Mouse (Mus musculus) cerebellum, postnatal 4 days (tissue): ENCODE data around the gene Cpne5.

ENCODE experiments used
- DNase-seq, 2 experiments: peaks; one replicate each; pipeline ENCODE4 v3.0.0; 2022; ENCODE audit warnings: low spot score in 2 of 2, mixed read lengths in 1 of 2

Gene Cpne5

DNA sequence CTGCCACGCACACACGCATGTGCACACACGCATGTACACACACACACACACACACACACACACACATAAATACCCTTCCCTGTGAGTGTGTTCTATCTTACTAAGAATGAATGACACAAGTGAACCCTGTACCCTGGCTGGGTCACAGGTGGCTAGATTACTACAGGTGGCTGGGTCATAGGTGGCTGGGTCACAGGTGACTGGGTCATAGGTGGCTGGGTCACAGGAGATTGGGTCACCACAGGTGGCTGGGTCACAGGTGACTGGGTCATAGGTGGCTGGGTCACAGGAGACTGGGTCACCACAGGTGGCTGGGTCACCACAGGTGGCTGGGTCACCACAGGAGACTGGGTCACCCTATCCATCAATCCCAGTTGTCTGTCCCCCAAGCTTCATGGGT is 27.9 kb downstream of the Cpne5 start:
- DNase-seq = no peak

DNA sequence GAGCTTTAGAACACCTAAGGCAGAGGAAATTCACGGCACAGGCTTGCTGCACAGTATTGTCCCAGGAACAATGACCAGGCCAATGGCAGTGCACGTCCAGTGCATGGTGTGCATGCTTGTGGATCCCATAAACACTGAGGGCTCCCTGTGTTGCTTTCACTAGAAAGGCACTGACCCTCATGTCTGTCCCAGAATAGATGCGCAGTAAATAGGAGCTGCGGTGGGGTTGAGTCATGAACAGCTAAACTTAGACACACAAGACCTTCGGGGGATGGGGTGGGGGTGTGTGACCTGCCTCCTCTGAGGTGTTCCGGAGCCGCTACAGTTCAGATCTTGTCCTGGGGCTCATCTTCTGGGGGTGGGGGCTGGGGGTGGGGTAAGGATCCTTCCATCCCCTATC is 31.9 kb downstream of the Cpne5 start:
- no peak for DNase-seq

DNA sequence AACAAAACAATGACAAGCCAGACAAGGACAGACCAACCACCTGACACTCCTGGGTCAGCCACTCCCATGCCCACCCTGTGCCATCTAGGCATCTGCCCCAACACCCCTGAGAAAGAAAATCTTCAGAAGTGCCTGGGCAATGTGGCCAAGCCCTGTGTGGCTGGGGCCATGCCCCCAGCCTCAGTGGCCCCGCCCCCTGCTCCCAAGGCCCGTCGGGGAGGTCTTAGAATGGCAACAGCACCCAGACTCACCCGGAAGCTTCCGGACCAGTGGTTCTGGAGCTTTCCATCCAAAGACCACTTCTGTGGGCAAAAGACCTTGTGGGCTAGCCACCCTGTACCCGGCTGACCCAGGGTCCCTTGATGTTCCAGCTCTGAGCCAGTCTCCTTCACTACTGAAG is 35.4 kb downstream of the Cpne5 start:
- no peak for DNase-seq

DNA sequence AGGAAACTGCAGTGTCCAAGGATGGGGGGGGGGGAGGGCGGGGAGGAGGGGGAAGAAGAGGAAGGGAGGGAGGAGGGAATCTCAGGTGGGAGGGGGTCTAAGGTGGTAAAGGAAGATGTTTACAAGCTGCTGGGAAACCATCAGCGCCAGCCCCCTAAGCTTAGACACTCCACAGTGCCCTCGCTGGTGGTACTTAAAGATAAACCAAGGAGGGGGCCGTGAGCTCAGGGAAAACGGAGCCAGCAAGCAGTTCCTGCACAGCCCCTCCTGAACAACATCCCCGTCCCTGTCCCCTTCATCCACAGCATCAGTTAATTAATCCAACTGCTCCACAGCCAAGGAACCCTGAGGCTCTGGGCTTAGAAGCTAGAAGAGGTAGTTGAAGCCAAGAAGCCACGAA is 38.1 kb downstream of the Cpne5 start:
- no peak for DNase-seq

DNA sequence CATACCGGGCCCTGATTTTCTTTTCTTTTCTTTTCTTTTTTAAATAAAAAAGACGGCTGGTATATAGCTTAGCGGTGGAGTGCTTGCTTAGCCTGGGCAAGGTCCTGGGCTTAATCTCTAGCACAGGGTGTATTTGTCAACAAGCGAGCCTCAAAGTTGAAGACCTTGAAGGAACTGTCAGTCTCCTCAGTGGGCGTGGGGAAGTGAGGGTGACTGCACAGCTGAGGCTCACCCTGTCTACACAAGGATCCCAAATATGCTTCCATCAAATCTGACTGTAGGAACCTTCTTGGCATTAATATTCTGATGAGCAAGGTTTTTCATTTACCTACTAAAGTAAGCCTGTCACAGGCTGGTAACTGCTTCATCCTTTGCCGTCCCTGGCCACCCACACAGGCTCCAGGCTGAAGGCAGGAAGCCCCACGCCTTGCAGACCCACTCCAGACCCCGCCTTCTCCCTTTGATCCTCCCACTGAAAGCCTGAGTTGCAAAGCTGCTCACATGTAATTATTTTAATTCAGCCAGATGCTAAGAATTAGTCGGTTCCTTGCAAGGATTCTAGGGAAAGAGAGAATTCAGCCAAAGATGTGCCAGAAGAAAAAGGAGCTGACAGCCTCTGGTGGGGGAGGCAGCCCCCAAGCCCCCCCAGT is 38.7 kb downstream of the Cpne5 start:
- no peak for DNase-seq

DNA sequence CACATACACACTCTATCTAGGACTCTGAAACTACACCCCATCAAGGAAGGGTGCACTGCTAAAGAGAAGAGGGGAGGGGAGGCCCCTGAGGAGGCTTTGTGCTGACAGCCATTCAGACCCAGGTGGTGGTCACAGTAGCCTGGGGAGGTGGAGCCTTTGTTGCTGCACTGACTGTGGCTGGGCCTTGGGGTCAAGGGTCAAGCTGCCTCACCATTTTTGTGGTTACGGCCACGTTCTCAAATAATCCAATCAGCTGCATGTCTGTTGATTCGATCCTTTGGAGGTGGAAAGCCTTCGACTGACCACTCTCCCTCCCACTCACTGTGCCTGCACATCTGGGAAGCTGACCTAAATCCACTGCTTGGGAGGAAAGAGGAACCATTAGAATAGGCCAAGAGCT is 42.4 kb downstream of the Cpne5 start:
- no peak for DNase-seq

DNA sequence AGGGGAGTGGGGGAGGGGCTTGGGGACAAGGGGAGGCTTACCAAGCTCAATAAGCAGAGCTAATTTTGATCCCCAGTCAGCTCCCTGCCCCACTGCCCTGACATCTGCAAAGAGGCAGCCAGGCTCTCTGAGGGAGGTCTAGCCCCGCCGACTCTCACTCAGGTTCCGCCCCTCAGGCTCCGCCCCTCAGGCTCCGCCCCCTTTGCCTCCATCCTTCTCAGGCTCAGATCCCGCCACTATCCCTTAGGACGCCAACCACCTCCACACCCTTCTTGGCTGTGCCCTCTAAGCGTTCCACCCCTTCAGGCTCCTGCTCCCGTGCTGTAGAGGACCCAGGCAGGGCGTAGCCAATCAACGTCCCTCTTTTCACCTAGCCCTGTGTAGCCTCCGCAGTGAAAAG is 49.0 kb downstream of the Cpne5 start:
- no peak for DNase-seq

DNA sequence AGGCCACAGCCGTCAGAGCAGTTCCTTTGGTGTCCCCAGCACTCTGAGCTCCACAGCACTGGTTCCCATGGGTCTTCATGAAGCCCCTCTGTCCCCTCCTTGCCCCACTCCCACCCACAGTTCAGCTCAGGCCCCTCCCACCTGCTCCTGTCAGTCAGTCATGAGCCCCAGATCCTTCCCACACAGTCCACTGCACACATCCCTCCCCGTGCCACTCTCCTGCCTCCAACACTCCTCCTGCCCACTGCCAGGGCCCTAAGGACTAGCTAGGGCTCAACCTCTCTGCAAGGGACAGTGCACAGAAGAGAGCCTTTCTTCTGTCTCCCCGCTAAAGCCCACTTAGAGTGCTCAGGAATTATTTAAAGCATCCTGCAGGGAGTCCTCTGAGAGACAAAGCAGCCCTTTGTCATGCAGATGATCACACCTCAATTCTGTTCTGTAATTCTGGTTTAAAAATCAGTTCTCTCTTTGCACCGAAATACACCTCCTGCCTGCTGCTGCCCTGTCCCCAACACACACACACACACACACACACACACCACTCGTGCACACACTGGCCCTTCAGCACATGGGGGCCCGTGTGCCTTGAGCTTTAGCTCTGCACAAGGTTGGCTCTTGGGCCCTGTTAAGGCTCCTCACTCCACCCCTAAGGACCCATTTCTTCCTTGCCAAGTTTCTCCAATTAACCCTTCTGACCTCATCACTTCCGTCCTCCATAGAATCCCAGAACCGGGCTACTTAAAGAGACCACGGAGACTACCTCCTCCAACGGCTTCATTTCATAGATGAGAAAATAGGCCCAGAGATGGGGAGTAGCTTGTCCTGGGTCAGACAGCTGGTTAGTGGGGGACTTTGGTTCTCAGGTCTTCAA is 50.7 kb downstream of the Cpne5 start:
- no peak for DNase-seq

DNA sequence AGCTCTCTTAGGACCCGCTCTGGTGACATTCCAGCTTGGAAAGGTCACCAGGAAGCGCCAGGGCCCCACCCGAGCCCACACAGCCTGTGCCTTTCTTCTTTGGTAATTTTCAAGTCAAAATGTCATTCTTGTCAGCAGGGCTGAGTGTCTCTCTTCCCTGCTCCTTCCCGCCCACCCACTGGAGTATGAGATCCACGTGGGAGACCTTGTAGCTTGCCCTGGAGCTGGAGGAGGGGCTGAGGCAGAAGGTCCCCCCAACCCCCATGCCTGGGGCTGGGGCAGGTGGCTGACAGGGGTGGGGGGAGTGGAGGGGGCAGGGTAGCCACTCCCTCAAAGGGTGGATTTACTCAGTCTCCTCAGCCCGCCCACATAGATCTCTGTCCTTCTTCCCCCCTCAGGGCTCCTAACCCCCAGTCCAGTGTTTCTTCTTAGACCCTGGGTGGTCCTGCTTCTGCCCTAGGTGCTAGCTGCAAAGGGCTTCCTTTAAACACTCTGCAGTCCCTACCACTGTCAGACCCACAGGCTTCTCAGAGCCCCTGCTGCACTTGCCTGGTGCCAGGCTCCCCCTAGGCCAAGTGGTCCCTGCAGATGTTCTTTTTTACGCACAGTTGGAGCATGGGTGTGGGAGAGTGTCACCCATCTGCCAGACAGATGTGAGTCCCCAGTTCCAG is 52.5 kb downstream of the Cpne5 start:
- no peak for DNase-seq

DNA sequence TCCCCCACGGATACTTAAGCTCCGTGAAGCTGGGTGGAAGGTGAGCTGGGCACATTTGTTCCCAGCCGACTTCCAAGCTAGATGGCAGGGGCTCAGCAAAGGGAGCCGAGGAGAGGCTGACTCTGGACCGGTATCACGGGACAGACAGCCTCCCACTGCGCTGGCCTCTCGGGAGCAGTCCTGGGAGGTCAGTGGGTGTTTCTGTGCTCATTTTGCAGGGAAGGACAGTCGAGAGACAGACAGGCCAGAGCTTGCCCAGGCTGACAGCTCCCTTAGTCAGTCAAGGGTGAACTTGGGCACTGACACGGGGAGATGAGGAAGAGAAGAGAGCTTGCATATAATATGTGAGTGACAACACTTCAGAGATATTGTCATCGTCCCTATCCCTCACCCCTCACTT is 54.8 kb downstream of the Cpne5 start:
- no peak for DNase-seq

DNA sequence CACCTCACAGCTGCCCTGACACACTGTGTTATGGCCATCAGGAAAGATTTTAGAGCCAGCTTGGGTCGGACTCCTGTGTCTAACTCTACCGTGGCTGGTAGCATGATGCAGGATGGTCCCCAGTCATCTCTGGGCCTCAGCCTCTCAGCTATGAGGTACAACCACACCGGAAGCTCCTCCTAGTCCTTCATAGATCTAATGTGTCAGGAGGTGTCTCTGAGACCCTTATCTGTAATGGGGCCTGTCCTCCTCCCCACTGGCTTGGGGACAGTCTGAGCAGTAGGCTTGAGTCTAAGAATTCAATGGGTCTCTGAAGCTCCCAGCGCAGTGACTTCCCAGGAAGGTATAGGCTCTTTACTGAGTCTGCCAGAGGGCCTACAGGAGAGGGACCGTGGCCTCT is 56.2 kb downstream of the Cpne5 start:
- DNase-seq = no peak

DNA sequence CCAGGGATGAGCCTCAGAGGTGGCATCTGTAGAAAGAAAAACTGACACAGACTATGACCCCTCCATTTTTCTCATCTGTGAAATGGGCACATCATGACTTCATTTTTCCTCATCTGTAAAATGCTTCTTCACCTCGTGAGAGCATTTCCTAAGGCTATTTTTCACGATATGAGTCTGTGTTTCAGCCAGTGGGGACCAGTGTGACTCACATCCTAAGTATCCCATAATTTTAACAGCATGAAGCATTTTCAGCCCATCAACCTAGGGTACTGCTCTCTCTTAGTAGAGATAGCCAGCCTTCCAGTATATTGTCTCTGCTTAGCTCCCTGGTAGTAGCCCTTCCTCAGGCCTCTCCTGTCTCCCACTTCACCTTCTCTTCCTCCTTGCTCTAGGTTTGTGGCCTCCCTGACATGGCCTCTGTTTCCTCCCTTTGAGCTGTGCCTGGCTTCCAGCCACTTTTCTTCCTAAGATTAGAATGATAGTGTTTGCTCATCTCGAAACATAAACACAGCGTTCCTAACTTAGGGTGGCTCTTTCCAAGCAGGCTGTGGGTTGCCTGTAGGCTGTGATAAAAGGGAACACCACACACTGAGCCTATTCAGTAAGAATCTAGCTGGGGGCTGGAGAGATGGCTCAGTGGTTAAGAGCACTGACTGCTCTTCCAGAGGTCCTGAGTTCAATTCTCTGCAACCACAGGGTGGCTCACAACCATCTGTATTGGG is 57.4 kb downstream of the Cpne5 start:
- DNase-seq = no peak

DNA sequence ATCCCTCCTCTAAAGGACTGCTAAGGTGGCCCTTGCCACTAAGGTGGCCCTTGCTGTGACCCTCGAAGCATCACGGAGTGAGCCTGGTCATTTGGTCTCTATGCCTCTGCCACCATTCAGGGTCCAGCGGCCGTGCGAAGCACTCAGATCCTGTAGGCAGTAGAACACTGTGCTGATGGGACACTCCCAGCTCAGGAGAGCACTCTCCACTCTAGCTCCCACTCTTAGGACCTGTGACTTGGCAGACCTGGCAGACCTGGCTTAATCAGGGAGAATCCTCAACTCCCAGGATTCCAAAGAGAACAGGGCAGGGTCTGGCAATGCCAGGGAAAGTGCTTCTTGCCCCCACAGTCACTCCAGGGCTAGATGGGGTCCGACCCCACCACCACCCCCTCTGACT is 58.0 kb downstream of the Cpne5 start:
- no peak for DNase-seq

DNA sequence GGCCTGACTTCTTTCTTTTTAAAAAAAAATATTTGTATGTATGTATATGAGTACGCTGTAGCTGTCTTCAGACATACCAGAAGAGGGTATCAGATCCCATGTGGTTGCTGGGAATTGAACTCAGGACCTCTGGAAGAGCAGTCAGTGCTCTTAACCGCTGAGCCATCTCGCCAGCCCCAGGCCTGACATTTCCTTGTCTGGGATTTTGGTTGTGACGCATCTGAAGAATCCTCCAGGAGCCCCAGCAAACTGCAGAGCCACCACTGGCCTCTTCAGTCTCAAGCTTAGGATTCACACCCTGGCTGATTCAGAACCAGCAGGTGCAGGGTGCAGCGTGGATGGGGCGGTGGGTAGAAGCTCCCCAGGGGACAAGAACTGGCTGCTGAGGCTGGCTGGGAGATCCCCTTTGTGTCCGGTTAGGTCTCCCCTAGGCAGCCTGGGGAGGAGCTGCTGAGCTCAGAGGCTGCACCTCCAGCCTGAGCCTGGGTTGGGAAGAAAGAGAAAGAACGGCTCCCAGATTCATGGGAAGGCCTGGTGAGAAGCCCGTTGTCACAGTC is 59.4 kb downstream of the Cpne5 start:
- DNase-seq = no peak

DNA sequence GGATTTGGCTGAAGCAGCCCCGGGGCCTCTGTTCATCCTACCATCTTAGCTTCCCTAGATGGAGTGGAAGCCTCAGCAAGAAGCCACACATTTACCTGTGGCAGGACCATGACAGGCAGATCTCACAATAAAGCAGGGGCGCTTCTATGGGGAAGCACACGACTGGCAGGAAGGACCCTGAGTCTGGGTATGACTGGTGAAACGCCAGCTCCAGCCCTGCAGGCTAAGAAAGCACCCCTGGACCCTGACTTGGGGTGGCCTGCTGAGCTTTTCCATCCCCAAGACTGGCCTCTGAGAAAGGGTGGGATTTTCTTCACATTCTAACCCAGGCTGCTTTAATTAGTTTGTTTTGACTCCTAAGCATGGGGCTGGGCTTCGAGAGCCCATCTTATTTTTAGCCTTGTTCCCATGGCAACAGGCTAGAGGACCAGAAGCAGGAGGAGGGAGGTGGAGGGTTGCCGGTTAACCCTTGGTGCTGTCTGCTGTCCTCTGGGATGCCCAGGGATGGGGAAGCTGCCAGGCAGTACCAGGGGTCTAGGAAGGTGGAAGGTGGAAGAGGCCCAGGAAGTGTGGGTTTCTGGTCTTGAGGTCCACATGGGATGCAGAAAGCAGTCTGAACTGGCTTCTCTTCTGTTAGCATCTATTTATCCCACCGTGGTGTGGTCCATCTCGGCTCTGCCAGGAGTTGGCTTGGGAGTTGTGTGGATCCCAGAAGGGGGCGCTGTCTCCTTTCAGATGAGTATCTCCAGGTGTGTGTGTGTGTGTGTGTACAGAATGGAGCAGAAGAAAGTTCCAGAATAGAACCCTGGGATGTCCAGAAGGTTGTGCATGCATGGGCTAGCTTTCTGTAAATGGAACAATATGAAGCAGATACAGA is 61.3 kb downstream of the Cpne5 start:
- DNase-seq = peak; percentile 63 to 82

DNA sequence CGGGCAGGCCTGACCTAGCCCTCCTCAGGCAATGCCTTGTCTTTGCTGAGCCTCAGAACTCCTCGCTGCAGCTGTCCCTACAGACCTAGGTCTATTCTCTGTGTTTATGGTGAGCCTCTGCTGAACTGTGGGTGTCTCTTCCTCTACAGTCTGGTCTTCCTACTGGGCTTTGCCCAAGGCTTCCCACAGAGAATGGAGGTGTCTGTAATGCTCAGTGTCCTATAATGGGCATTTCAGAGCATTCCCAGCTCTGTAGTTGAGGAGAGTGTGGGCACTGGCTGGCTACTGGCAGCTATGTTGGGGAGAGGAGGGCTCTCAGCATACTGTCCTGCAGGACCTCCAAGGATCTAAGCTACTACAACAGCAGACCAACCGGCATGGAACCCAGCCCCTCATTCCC is 62.3 kb downstream of the Cpne5 start:
- DNase-seq = no peak

DNA sequence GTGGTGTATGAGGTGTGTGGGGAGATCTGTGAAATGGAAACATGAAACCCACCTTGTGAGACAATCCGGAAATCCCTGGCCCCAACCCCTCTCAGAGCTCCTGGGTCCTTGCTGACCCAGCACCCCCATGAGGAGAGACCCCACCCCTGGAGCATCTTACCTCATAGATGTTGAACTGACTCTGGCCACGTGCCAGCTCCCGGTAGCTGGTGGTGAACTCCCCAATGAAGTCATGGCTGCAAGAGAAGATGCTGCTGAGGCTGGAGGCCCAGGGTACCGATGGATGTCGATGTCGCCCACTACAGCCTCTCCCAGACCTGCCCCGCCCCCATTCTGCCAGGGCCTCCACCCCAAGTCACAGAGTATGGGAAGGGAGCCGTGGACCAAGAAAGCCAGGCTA is 64.8 kb downstream of the Cpne5 start:
- no peak for DNase-seq

DNA sequence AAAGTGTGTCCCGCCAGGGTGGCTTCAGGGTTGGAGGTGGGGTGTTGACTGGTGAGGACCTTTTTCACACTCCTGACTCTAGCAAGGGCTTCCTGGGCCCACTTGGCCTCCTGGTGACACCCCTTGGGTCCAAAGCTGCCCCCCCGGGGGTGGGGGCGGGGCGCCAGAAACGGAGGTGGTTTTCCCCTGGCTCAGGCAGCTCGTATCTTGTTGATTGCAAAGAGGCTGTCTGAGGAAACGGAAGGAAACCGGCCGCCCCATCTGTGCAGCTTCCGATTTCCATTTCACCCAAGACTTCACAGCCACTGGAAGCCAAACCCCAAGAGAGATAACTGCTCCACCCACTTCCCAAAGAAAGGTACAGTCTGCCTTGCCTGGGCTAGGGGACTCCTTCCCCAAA is 65.9 kb downstream of the Cpne5 start:
- no peak for DNase-seq

DNA sequence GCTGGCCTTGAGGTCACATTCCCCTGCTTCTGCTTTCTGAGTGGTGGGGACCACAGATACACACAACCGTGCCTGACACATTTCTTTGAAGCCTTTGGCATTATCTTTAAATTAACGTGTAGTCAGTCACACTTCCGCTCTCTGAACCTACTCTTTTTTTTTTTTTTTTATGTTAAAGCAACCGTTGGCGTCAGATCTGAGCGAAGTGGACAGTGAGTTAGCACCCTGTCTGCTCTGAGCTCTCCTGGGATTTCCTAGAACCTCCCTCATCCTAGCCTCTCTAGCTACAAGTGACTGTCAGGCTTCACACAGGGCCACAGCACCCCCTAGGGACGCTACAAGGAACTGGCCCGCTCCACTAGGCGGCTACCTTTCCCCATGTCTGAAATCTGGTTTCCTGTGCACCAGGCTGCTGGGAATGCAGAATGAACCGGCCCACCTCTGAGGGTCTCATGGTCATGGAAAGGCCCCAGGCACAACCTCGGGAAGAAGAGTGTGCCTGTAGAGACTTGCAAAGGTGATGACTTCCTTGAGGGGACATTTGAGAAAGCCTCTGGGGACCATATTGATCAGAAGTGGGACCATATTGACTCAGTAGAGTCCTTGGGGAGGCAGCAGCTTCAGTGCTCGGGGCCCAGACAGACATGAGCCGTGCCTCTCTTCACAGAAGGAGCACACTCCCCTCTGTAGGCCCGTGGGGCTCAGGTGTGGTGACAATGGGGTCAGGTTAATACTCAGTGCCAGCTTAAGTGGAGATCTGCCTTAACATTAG is 66.8 kb downstream of the Cpne5 start:
- DNase-seq = peak; percentile 72 to 79

DNA sequence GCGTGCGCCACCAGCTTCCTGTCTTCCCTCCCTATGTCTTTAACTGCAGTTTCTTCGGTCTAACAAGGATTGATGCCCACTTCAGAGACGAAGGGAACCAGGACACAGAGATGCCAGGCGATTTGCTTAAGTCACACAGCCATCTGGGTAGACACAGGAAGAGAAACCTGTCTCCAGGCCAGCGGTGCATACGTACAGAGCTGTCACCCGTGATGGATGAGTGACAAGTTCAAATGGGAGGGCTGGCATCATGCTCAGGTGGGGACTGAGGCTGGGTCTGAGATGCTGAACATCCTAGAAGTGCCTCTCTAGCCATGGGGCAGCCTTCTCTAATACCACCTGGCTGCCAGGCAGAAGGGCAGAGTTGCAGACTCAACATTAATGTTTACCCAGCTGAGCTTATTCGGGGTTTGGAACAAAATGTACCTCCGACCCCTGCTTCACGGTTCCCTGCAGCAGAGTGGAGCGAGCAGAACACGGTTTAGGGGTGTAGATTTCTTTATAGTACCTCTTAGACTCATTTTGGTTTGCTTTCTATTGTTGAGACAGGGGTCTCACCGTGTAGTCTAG is 67.5 kb downstream of the Cpne5 start:
- no peak for DNase-seq
